Mouse (Mus musculus) liver, adult 2 months (tissue): Measurements from ENCODE around the gene Bace1.

Source experiments
- CTCF ChIP-seq: fragments of 200-500 bp; IDR thresholded peaks from 2 replicates; pipeline ENCODE4 v1.5.1; 2011; ENCODE audit warnings: low read depth, low read length, control low read depth
- POLR2A ChIP-seq: fragments of 200-500 bp; IDR thresholded peaks from 2 replicates; pipeline ENCODE4 v1.6.1; 2011; ENCODE audit warnings: low read length, control low read depth; ENCODE audit not compliant: insufficient read depth; ENCODE audit errors: extremely low read depth

- TF ChIP-seq POLR2A (no peak), CTCF (no peak)
These were observed 4.6 kb downstream of the Bace1 start for GRCm38 (mm10) chr9:45843007-45843406.
